Mouse (Mus musculus) neural tube, embryonic 11.5 days (tissue): ENCODE results near the gene Cyb5r4. TPM values are rescaled to one million over a fixed set of nuclear protein-coding genes. Genes with fewer than 3 reads are reported as not detected.
"Not testable (repeated sequence)": the region's sequence is repeated elsewhere in the genome, so short reads cannot be mapped to it uniquely, and the experiment has no call there.

Experiments used
- ATAC-seq: fragments of 200-750 bp; cut with Nextera tagmentation; 2 replicates; pipeline ENCODE4 v1.8.0; 2017; ENCODE audit warnings: moderate number of reproducible peaks, mild to moderate bottlenecking, moderate TSS enrichment, moderate library complexity; ENCODE audit not compliant: insufficient read depth, low FRiP score, low TSS enrichment
- DNase-seq: peaks from one replicate; pipeline ENCODE4 v3.0.0-alpha.2; 2015; ENCODE audit warnings: low spot score
- H3K27ac ChIP-seq: fragments of 300-500 bp; sonication (generic); 2 replicates; pipeline ENCODE4 v1.5.1; 2014; ENCODE audit warnings: low read depth, mild to moderate bottlenecking, low read length
- H3K27me3 ChIP-seq: fragments of 300-500 bp; sonication (generic); 2 replicates; pipeline ENCODE4 v1.6.1; 2014; ENCODE audit warnings: mild to moderate bottlenecking, low read length, mixed read lengths; ENCODE audit not compliant: control insufficient read depth, insufficient read depth
- H3K36me3 ChIP-seq: fragments of 300-500 bp; sonication (generic); 2 replicates; pipeline ENCODE4 v1.6.1; 2014; ENCODE audit warnings: mild to moderate bottlenecking, low read length, moderate library complexity, mixed read lengths; ENCODE audit not compliant: control insufficient read depth, insufficient read depth
- H3K4me1 ChIP-seq: fragments of 300-500 bp; sonication (generic); 2 replicates; pipeline ENCODE4 v1.6.1; 2014; ENCODE audit warnings: low read length, mixed read lengths; ENCODE audit not compliant: control insufficient read depth, insufficient read depth
- H3K4me2 ChIP-seq: fragments of 300-500 bp; sonication (generic); 2 replicates; pipeline ENCODE4 v1.6.1; 2014; ENCODE audit warnings: low read depth, mild to moderate bottlenecking, moderate library complexity
- H3K4me3 ChIP-seq: fragments of 300-500 bp; sonication (generic); 2 replicates; pipeline ENCODE4 v1.5.1; 2014; ENCODE audit warnings: low read depth, low read length
- H3K9ac ChIP-seq: fragments of 300-500 bp; sonication (generic); 2 replicates; pipeline ENCODE4 v1.6.1; 2014; ENCODE audit warnings: mild to moderate bottlenecking, low read length
- H3K9me3 ChIP-seq: fragments of 300-500 bp; sonication (generic); 2 replicates; pipeline ENCODE4 v1.6.1; 2016; ENCODE audit warnings: low read length; ENCODE audit not compliant: control insufficient read depth
- WGBS: fragments of 180-500 bp; shearing (Covaris S2); extraction: QIAGEN DNeasy Blood & Tissue Kit; methylation state at CpG from one replicate; pipeline ENCODE4 v1.1.7; 2014; 5-methylcytosine and 5-hydroxymethylcytosine counted together
- polyA plus RNA-seq: library from polyadenylated mRNA; unstranded; fragments of >200 nt; fragmentation: Nextera tagmentation; extraction: Ambion mirVana; gene quantifications from 2 replicates; pipeline ENCODE4 v1.2.1, GENCODE M21; 2014

The Cyb5r4 gene
- polyA plus RNA-seq, 1 experiment from 2014 or later, result 111 TPM

DNA sequence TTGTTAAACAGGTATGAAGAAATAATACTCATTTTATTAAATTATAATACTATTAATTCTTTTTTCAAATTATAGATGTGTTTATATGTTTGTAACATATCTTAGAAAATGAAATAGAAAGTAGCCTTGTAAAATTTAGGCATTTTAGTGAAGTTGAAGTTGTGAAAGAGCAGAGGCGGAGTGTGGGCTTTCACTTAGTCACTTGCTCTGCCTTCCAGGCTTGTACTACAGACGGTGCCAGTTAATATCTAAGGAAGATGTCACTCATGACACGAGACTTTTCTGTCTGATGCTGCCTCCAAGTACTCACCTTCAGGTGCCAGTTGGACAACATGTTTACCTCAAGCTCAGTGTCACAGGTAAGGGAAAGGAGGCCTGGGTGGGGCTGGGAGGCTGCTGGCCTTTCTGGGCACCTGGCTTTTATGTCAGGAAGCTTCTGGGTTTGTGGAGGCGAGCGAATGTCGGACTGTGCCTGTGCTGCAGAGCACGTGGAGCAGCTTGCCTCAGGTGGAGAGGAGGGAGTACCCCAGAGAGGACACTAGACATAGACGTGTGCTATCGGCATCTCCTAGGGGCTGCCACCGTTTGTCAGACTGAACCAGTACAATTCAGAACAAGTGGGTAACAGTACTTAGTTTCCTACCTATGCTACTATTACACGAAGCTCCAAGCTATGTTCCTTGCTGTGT, 33.9 kb downstream of the Cyb5r4 start:
- Histone ChIP-seq H3K27me3 (no peaks in the 10 kb centered on the region), H3K27ac (no peak overlapping the region), H3K9me3 (no peaks in the 10 kb centered on the region), H3K4me1 (no peaks in the 10 kb centered on the region), H3K4me2 (no peak overlapping the region), H3K9ac (no peak overlapping the region), H3K36me3 (0 out of 2 replicates have a peak, but pooled peaks cover 2% of the 10 kb centered on the region), H3K4me3 (no peak overlapping the region)
- DNase-seq (no peak), ATAC-seq (no peak)
- WGBS, result 86% methylated on average over 11 of the region's 11 CpGs

DNA sequence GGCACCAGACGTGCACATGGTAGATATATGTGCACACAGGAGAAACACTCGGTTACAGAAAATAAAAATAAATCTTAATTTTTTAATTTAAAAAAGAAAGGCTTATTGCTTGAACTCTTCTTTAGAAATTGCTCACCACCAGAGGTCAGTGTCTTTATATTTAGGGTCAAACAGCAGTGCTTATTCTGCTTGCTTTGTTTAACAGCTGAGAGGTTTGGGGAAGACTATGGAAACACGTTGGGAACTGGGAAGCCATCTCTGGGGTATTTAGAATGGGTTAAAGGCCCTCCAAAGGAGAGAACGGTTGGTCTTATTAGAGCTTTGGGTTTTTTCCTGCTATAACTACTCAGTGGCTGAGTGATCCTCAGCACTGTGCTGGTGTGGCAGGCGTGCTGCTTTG, 40.5 kb downstream of the Cyb5r4 start:
- WGBS, result 83% methylated on average over 5 of the region's 5 CpGs
- Histone ChIP-seq H3K4me1 (no peaks in the 10 kb centered on the region), H3K9ac (no peak overlapping the region), H3K9me3 (no peaks in the 10 kb centered on the region), H3K27ac (no peak overlapping the region), H3K4me3 (no peak overlapping the region), H3K27me3 (no peaks in the 10 kb centered on the region), H3K36me3 (peaks cover under 1% of the 10 kb centered on the region; the same call in 1 of the 2 replicates), H3K4me2 (no peak overlapping the region)
- no peak for ATAC-seq
- no peak for DNase-seq

DNA sequence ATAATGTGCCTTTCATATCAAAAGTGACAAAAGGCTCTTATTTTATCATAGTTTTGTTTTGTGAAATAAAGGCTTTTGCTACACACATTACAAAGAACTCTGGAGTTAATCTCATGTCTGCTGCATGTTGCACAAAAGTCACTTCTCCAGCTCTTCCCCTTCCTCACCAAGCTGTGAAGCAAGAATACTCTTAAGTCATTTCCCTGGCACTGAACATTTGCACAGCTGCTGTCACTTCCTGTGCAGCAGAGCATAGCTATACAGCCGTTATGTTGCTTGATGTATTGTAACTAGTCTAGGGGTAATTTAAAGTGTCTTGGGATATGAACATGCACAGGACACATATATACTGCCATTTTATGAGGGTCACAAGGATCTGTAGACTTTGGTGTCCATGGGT, 46.3 kb downstream of the Cyb5r4 start:
- no peak for DNase-seq
- no peaks in the 10 kb centered on the region for H3K27me3 ChIP-seq
- H3K9me3 ChIP-seq, result no peaks in the 10 kb centered on the region
- no peak for ATAC-seq
- H3K4me1 ChIP-seq, result no peaks in the 10 kb centered on the region
- no peak overlapping the region for H3K27ac ChIP-seq
- H3K9ac ChIP-seq, result no peak overlapping the region
- no peak overlapping the region for H3K4me3 ChIP-seq
- peaks cover 14% of the 10 kb centered on the region for H3K36me3 ChIP-seq
- no peak overlapping the region for H3K4me2 ChIP-seq
- 77% methylated on average over 1 of the region's 1 CpGs for WGBS

DNA sequence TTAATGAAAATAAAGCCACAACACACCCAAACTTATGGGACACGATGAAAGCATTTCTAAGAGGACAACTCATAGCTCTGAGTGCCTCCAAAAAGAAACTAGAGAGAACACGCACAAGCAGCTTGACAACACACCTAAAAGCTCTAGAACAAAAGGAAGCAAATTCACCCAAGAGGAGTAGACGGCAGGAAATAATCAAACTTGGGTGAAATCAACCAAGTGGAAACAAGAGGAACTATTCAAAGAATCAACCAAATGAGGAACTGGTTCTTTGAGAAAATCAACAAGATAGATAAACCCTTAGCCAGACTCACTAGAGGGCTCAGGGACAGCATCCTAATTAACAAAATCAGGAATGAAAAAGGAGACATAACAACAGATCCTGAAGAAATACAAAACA, 49.8 kb downstream of the Cyb5r4 start:
- ATAC-seq, H3K4me3 ChIP-seq, H3K4me2 ChIP-seq, H3K9me3 ChIP-seq, DNase-seq, H3K9ac ChIP-seq, H3K4me1 ChIP-seq, H3K27me3 ChIP-seq, H3K27ac ChIP-seq: not testable (repeated sequence)
- 92% methylated on average over 3 of the region's 3 CpGs for WGBS
- H3K36me3 ChIP-seq, result peaks cover 14% of the 10 kb centered on the region

DNA sequence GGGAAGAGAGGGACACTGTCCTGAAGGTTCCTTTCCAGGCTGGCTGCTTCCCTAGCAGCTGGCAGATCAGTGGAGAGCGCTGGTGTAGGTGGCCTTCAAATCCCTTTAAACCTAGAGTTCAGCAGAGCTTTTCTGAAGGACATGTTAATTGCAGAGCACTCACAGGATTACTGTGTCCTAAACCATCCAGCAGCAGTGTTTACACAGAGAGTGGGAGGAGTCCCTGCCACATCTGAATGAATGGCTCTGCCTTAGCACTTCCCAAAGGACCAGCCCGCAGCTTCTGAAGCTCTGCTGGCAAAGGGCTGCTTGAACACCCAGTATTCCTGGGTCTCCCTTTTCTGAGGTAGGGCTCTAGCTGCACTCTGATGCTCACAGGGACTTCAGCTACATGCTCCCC, 56.1 kb downstream of the Cyb5r4 start:
- Histone ChIP-seq H3K27ac (no peak overlapping the region), H3K27me3 (no peaks in the 10 kb centered on the region), H3K4me2 (no peak overlapping the region), H3K36me3 (no peaks in the 10 kb centered on the region), H3K4me1 (no peaks in the 10 kb centered on the region), H3K9ac (no peak overlapping the region), H3K9me3 (no peaks in the 10 kb centered on the region), H3K4me3 (no peak overlapping the region)
- DNase-seq (no peak), ATAC-seq (no peak)
- 23% methylated on average over 2 of the region's 2 CpGs for WGBS

DNA sequence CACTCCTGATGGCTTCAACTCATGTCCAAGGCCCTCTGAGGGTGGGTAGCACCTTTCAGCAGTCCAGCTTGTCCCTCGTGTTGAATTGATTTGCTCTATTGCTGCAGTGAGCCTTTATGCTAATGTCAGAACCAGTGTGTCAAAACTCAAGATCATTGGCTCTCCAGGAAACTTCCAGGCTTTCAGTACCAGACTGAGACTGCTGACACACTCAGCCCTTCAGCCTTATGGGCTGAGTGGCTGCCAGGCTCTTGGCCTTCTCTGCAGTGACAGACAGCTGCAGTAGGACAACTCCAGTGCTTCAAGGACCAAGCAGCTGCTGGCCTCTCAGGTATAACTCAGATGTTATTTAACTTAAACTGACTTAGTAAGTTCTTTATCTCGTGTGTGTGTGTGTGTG, 57.7 kb downstream of the Cyb5r4 start:
- no peak overlapping the region for H3K4me2 ChIP-seq
- ATAC-seq (no peak), DNase-seq (no peak)
- no peaks in the 10 kb centered on the region for H3K36me3 ChIP-seq
- no peak overlapping the region for H3K27ac ChIP-seq
- H3K9me3 ChIP-seq, result no peaks in the 10 kb centered on the region
- 73% methylated on average over 2 of the region's 2 CpGs for WGBS
- H3K27me3 ChIP-seq, result no peaks in the 10 kb centered on the region
- H3K4me1 ChIP-seq, result no peaks in the 10 kb centered on the region
- no peak overlapping the region for H3K9ac ChIP-seq
- no peak overlapping the region for H3K4me3 ChIP-seq

DNA sequence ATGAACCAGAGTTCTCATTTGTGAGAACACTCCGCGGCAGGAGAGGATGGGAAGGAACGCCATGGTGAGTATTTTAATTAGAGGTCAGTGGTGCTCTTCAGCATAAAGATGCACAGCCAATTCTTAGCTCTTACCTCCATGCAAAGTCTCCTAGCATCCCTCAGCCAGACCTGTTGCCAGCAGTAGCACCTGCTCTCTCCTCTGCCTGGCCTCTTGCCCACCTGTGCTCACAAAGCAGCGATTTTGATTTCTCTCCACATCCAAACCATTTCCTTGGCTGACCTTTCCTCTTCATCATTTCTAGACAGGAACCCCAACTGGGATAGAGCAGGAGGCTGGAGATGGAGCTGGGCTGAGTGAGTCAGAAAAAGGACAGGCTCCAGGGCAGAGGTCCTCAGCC, 65.2 kb downstream of the Cyb5r4 start:
- no peaks in the 10 kb centered on the region for H3K4me1 ChIP-seq
- ATAC-seq (no peak), DNase-seq (no peak)
- no peaks in the 10 kb centered on the region for H3K27me3 ChIP-seq
- no peaks in the 10 kb centered on the region for H3K36me3 ChIP-seq
- WGBS, result 88% methylated on average over 4 of the region's 4 CpGs
- no peaks in the 10 kb centered on the region for H3K9me3 ChIP-seq
- no peak overlapping the region for H3K4me3 ChIP-seq
- no peak overlapping the region for H3K9ac ChIP-seq
- H3K27ac ChIP-seq, result no peak overlapping the region
- no peak overlapping the region for H3K4me2 ChIP-seq

DNA sequence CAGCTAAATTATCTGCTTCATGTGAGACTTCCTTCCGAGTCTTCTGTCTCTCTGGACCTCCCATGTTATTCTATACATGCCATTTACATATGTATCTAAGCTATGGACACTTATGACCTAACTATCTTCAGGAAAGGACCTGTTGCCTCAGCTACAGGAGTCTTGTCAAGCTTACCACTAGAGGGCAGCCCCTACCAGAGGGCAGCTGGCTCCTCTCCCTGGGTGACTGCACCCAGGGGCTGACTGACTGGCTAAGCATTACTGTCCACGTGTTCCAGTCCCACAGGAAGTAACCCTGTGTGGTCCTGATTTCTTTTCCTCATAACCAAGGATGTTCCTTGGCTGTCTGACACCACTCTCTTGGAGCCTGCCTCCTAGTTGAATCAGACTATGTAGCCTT, 76.2 kb downstream of the Cyb5r4 start:
- no peaks in the 10 kb centered on the region for H3K4me1 ChIP-seq
- no peak overlapping the region for H3K4me3 ChIP-seq
- 67% methylated on average over 2 of the region's 2 CpGs for WGBS
- DNase-seq (no peak), ATAC-seq (no peak)
- H3K9me3 ChIP-seq, result no peaks in the 10 kb centered on the region
- no peak overlapping the region for H3K27ac ChIP-seq
- no peak overlapping the region for H3K4me2 ChIP-seq
- H3K36me3 ChIP-seq, result no peaks in the 10 kb centered on the region
- H3K27me3 ChIP-seq, result no peaks in the 10 kb centered on the region
- no peak overlapping the region for H3K9ac ChIP-seq

DNA sequence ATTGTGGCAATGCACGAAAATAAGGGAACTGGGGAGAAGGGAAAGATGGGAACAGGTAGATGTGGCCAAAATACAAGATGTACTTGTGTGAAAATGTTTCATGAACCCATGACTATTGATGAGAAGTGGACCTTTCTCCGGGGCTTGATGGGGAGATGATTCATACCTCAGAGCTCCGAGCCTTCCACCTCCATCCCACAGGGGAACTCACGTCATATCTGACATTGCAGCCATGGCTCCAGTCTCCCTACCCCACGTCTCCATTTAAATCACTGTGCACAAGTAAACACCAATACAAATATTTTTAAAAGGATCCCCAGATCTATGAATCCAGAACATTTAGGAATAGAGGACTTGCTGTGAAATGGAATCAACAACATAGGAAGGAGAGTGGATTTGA, 93.2 kb downstream of the Cyb5r4 start:
- Histone ChIP-seq H3K9ac (no peak overlapping the region), H3K9me3 (no peaks in the 10 kb centered on the region), H3K4me2 (no peak overlapping the region), H3K36me3 (no peaks in the 10 kb centered on the region), H3K4me3 (no peak overlapping the region), H3K27ac (no peak overlapping the region), H3K4me1 (no peaks in the 10 kb centered on the region), H3K27me3 (no peaks in the 10 kb centered on the region)
- DNase-seq, result no peak
- ATAC-seq, result no peak
- WGBS, result 81% methylated on average over 5 of the region's 5 CpGs
